Mouse (Mus musculus) layer of hippocampus, adult 8-10 months (tissue): ENCODE data around the gene Gm3776. TPM values are rescaled to one million over a fixed set of nuclear protein-coding genes. Genes with fewer than 3 reads are reported as not detected.
"Not testable (repeated sequence)": the region's sequence is repeated elsewhere in the genome, so short reads cannot be mapped to it uniquely, and the experiment has no call there.

Source experiments
- DNase-seq, 2 experiments: peaks; one replicate each; pipeline ENCODE4 v3.0.0; 2022; ENCODE audit warnings: low spot score in 2 of 2
- total RNA-seq, 4 experiments: library from RNA; stranded (reverse); gene quantifications; 2 replicates each; pipeline ENCODE4 v1.2.4; 2022

Gm3776 gene
- total RNA-seq, 4 experiments from 2014 or later, result not detected

- DNase-seq, result not testable (repeated sequence)
Observed at GRCm38 (mm10) chr9:78292462-78292861, 35.5 kb downstream of the Gm3776 start.

- DNase-seq, result not testable (repeated sequence)
Observed at GRCm38 (mm10) chr9:78293683-78294082, 36.8 kb downstream of the Gm3776 start.

- DNase-seq, result not testable (repeated sequence)
Observed at GRCm38 (mm10) chr9:78294781-78295180, 37.9 kb downstream of the Gm3776 start.

- peak in 1 of 2 experiments; percentile 10 for DNase-seq
Observed at GRCm38 (mm10) chr9:78296089-78296488, 39.2 kb downstream of the Gm3776 start.

GRCm38 (mm10) chr9:78298232-78298631 is 41.3 kb downstream of the Gm3776 start:
- DNase-seq, result no peak

GRCm38 (mm10) chr9:78299143-78299542 is 42.2 kb downstream of the Gm3776 start:
- DNase-seq, result not testable (repeated sequence)

GRCm38 (mm10) chr9:78308122-78308521 is 51.2 kb downstream of the Gm3776 start:
- DNase-seq, result not testable (repeated sequence)

GRCm38 (mm10) chr9:78314696-78315095 is 57.8 kb downstream of the Gm3776 start, which contains the start of gene Omt2a:
TSS of gene Omt2a (minus strand) at chr9:78314796.
- DNase-seq, result no peak

Other genes with a start within 250 kb of the Gm3776 start
- gene Gcm1, start 205.2 kb upstream of the Gm3776 start, total RNA-seq, result not detected
- 100 to 1,000 TPM in 1 of 4 experiments, 10 to 100 TPM in 3; 89.9 to 102 (median 97.3) TPM for gene Fbxo9, start 148.1 kb upstream of the Gm3776 start, total RNA-seq
- gene Ick, start 147.9 kb upstream of the Gm3776 start, total RNA-seq, result 10 to 100 TPM; 18.6 to 20.7 (median 19.9) TPM
- 10 to 100 TPM; 50.5 to 52.8 (median 51.7) TPM for gene Gsta4, start 74.4 kb upstream of the Gm3776 start, total RNA-seq
- not detected for gene Gsta1, start 26.5 kb upstream of the Gm3776 start, total RNA-seq
- not detected for gene Gm10639, start 32.8 kb downstream of the Gm3776 start, total RNA-seq
- not detected for gene Omt2a, start 57.7 kb downstream of the Gm3776 start, total RNA-seq
- not detected for gene Omt2b, start 70.5 kb downstream of the Gm3776 start, total RNA-seq
- gene Gsta2, start 98.7 kb downstream of the Gm3776 start, total RNA-seq, result 1 to 10 TPM in 1 of 4 experiments, under 1 TPM in 2, not detected in 1; 0.45 to 2.6 (median 0.64) TPM
- under 1 TPM in 1 of 4 experiments, not detected in 3; 0.98 TPM for gene Dppa5a, start 111.0 kb downstream of the Gm3776 start, total RNA-seq
- under 1 TPM in 1 of 4 experiments, not detected in 3; 0.14 TPM for gene Ooep, start 121.6 kb downstream of the Gm3776 start, total RNA-seq
- under 1 TPM in 2 of 4 experiments, not detected in 2; 0.14 to 0.20 TPM for gene Ddx43, start 138.6 kb downstream of the Gm3776 start, total RNA-seq
- gene Cgas, start 186.1 kb downstream of the Gm3776 start, total RNA-seq, result 1 to 10 TPM in 2 of 4 experiments, under 1 TPM in 2; 0.68 to 1.5 (median 0.91) TPM
- 10 to 100 TPM; 20.4 to 27.7 (median 26.1) TPM for gene Mto1, start 191.1 kb downstream of the Gm3776 start, total RNA-seq
- 1 to 10 TPM in 1 of 4 experiments, under 1 TPM in 3; 0.60 to 1.3 (median 0.79) TPM for gene Gm17324, start 191.7 kb downstream of the Gm3776 start, total RNA-seq
- 1,000 to 10,000 TPM; 2,504 to 3,682 (median 3,062) TPM for gene Eef1a1, start 232.0 kb downstream of the Gm3776 start, total RNA-seq